ENCODE assay signal across 19 mouse cellular contexts in genomic region chr8:95712395-95712794, GRCm38 (mm10). TPM values are rescaled to one million over a fixed set of nuclear protein-coding genes. Genes with fewer than 3 reads are reported as not detected.
"Had no signal": no experiment of that assay in that cellular context is flagged by ENCODE, and none has a peak within 500 bp of the region (broad histone marks: within the 10 kb centered on the region; RNA-seq: fewer than 3 reads in every experiment).

No protein-coding gene starts in this region.

- H3K4me3 ChIP-seq: limb, embryonic 12.5 days; limb, embryonic 15.5 days; liver, embryonic 13.5 days; neural tube, embryonic 12.5 days; neural tube, embryonic 15.5 days; stomach, embryonic 15.5 days had no signal

- DNase-seq: kidney, adult 18-20 months; kidney, adult 9 months; kidney, postnatal 14 days; kidney, postnatal 4 days; left cerebral cortex, postnatal 4 days; liver, embryonic 13.5 days; lung, adult 2 months; lung, postnatal 14 days; midbrain, embryonic 14.5 days; spleen, adult 18-20 months; thymus, adult 18-20 months; thymus, postnatal 36 days had no signal

- H3K27me3 ChIP-seq: limb, embryonic 12.5 days; limb, embryonic 15.5 days; neural tube, embryonic 12.5 days; neural tube, embryonic 15.5 days; stomach, embryonic 15.5 days had no signal

- H3K9me3 ChIP-seq: limb, embryonic 12.5 days; limb, embryonic 15.5 days; liver, embryonic 13.5 days; neural tube, embryonic 12.5 days; neural tube, embryonic 15.5 days; stomach, embryonic 15.5 days had no signal

- H3K36me3 ChIP-seq: limb, embryonic 12.5 days; liver, embryonic 13.5 days; stomach, embryonic 15.5 days had no signal

- H3K27ac ChIP-seq: limb, embryonic 12.5 days; limb, embryonic 15.5 days; liver, embryonic 13.5 days; neural tube, embryonic 12.5 days; neural tube, embryonic 15.5 days; stomach, embryonic 15.5 days had no signal

RNA-seq across cellular contexts. Expression of gene Ndrg4, which starts 35.6 kb away (rescaled TPM):
- total RNA-seq: megakaryocyte progenitor cell, adult 5-6 weeks; megakaryocyte-erythroid progenitor cell, adult 5-6 weeks had no signal
